Mouse (Mus musculus) left cerebral cortex, postnatal 4 days (tissue): ENCODE measurements around the gene Med29. TPM values are rescaled to one million over a fixed set of nuclear protein-coding genes. Genes with fewer than 3 reads are reported as not detected.

ENCODE experiments used
- DNase-seq: peaks from one replicate; pipeline ENCODE4 v3.0.0-alpha.2; 2022
- intact Hi-C: fragments of 180-260 bp; cut with DNase I; formaldehyde crosslinking; loops from one replicate; pipeline ENCODE4 v1.15.1; 2025
- total RNA-seq, 2 experiments: library from RNA; stranded (reverse); gene quantifications; 2 replicates each; pipeline ENCODE4 v1.2.3; 2021

Gene Med29
- total RNA-seq, 2 experiments from 2014 or later, result 18.6 to 19.7 TPM

DNA sequence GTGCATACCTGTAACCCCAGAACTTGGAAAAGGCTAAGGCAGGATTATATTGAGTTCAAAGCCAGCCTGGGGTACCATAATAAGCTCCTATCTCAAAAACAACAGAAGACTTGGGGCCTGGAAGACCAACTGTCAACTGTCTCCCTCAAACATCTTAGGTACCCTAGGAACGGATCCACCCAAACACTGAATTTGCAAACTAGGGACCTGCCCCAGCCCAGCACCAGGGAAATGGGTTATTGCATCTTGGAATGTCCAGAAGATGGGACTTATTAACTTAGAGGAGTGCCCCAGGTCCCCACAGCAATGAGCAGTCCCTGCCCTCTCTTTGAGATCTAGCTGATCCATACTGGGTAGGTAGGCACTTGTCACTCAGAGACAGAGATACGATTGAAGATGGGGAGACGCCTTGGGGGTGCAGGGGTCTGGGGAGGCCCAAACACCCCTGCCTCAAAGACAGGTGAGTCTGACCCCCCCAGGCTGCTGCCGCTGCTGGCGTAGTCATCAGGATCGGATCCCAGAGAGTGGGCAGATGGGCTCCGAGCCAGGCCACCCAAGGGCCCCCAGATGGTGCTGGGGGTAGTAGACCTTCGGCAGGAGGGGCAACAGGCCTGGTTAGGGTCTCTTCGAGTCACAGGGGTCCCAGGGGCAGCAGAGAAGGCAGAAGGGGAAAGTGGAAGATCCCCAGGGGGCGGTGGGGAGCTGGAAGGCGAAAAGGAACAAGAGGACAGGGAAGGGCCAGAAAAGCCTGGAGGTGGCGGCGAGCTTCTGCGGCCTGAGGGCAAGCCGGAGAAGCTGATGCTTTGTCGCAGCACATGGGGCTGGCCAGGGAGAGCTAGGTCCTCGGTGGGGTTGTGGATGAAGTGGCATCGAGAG is 15.1 kb downstream of the Med29 start:
- DNase-seq, result peak; percentile 21
- intact Hi-C loops, result no loop called here

DNA sequence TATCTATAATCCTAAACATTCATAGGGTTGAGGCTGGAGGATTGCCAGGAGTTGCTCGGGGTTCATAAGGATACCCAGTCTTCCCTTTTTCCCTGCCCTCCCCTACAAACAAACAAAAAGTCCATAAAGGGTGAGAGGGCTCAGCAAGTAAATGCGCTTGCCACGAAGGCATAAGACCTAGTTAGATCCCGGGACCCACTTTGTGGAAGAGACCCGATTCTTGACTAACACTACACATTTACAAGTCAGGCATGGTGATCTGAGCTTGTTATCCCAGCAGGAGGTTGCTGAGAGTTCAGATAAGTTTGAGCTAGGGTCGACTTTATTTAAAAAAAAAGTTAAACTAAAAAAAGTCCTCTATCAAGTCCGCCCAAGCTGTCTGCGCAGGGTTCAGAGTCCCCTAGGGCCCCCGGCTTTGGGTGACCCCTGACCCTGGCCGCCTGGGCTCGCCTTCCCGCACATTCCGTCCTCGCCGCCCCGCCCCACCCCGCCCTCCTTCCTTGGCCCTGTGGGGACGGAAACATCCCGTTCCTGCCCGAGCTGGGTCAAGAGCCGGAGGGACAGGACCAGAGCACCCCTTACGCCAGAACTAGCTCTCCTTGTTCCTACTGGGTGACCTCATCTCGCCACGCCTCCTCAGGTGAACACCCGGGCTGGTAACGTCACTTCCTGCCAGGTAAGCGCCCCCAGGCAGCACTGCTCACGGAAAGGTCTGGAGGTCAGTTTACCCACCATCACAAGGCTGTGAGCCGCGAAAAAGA is 16.3 kb downstream of the Med29 start:
- intact Hi-C loops, result no loop called here
- peak; percentile 27 for DNase-seq

DNA sequence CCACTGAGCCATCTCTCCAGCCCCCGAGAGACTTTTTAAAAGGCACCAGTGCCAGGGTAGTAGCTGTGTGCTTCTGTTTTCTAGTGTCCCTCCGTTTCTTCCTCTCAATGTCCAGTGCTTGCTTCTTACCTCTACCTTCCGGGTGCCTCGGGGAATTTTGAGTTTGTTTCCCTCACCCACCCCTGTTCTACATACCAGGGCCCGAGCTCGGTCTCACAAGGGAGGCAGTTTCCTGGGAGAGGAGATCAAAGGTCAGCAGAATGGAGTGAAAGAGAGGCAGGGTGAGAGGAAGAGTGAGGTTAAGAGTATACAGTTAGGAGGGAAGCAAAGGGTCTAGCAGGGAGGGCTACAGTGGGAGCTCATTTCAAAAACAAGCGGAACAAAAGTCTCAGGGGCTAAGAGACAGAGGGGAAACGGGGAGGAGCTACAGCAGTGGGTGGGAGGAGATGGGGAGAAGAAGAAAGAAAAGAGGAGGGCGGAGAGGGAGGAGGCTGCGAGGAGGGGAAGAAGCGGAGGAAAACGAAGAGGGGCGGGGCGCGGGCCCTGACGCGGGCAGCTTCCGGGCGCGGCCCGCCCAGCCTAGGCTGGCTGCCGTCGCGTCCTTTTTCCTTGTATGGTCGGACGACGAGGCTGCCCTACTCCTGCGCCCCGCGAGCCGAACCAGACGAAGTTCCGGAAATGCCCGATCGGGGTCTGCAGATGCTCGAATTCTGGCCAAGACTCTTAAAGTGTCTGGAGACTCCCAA is 17.2 kb downstream of the Med29 start:
- peak; percentile 82 for DNase-seq
- intact Hi-C loops, result no loop called here

DNA sequence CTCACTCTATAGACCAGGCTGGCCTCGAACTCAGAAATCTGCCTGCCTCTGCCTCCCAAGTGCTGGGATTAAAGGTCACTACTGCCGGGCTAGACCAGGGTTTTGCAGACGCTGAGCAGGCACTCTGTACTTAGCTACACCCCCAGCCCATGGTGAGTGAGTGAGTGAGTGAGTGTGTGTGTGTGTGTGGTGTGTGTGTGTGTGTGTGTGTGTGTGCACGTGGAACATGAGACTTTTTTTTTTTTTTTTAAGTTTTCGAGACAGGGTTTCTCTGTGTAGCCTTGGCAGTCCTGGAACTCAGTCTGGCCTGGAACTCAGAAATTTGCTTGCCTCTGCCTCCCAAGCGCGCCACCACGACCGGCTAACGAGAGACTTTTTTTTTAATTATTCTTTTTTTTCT is 17.9 kb downstream of the Med29 start:
- DNase-seq, result no peak
- intact Hi-C loops, result no loop called here

DNA sequence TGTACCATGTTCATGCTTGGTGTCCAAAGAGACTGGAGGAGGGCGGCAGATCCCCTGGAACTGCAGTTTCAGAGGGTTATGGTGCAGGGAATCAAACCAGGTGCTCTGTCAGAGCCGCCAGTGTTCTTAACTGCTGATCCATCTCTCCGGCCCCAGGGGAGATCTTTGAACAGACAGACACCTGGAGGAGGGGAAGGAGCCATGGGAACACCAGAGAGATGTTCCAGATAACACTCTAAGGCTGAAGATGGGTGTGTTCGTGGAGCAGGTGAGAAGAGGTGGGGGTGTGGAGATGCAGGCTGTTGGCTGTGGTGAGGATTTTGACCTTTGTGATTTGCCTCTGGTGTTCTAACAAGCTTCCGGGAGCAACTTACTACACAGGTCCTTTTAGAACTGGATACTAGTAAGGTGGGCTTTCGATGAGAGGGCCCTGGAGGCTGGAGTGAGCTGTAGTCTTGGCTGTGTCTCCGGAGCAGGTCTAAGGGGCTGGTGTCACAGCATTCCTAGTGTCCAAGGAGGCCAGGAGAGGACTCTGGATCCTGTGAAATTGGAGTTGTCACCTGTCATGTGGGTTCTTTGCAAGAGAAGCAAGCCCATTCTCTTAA is 18.5 kb downstream of the Med29 start:
- DNase-seq, result no peak
- intact Hi-C loops, result no loop called here

DNA sequence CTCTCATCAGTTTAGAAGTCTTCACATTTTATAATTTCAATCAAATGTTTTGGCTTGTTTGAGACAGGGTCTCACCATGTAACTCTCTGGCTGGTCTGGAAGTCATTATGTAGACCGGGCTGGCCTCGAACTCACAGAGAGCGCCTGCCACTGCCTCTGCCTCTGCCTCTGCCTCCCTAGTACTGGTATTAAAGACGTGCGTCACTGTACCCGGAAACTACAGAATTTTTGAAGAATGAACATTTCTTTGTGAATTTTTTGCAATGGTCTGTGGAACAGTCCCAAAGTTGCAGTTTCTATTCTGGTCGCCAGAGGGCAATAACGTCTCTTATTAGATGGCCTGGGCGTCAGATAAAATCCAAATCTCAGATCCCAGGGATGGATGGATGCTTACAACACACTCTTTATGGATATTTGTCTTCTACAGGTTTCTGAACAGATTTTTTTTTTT is 19.4 kb downstream of the Med29 start:
- intact Hi-C loops, result no loop called here
- DNase-seq, result peak; percentile 74

DNA sequence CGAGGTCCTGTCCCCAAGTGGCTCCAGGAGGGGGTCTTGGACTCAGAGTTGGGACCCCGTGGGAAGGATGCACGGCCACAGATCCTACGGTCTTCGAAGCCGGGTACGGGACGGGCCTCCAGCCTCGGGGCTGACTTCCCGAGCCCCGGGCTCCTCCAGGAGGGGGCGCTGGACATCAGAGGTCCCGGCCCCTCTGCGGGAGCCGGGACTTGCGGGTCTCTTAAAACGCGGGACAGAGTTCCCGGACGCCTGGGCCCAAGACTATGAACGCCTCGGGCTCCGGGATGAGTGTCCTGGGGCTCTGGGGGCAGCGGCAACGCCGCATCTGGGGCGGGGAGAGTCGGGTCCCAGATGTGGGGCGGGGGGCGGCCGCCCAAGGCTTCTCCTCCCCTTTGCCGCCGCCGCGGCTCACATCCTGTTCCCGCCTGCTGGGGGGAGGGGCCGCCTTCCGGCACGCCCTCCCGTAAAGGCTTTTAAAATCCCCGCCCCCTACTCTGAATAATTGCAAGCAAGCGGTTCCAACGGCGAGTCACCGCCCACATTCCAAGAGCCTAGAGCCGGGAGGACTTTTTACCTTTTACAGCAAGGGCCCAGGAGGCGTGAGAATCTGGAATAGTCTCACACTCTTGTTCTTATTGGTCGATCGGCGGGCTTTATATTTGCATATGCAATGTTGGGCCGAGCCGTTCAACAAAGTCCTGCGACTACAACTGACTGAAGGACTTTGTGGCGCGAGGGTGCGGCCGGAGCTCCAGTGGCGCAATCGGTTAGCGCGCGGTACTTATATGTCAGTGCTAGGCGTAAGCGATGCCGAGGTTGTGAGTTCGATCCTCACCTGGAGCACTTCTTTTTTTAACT is 20.0 kb downstream of the Med29 start, which contains the start of gene Plekhg2:
Gene Plekhg2 (minus strand): TSS at position 349 of the 858 bp plus-strand sequence.
- peak; percentile 94 for DNase-seq
- intact Hi-C loops, result no loop called here

DNA sequence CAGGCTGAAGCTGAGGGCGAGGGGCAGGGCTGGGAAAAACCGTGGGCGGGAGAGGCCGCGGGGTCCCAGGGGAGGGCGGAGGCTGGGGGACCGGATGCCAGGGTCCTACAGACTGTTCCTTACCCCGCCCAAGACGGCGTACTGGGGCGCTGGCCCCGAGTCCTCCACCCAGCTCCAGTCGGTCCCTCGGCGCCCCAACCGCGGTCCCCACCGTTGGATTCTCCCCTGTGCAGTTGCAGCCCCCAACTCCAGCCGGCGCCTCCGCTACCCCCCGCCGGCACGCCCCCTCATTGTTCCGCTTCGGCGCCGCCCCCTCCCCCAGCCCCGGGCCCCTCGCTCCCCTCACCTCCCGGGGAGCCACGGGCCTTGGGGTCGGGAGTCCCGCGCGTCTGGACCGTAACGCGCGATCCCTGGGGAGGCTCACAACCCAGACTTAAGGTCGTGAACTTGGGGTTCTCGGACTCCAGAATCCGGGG is 21.0 kb downstream of the Med29 start:
- intact Hi-C loops, result no loop called here
- peak; percentile 62 for DNase-seq

DNA sequence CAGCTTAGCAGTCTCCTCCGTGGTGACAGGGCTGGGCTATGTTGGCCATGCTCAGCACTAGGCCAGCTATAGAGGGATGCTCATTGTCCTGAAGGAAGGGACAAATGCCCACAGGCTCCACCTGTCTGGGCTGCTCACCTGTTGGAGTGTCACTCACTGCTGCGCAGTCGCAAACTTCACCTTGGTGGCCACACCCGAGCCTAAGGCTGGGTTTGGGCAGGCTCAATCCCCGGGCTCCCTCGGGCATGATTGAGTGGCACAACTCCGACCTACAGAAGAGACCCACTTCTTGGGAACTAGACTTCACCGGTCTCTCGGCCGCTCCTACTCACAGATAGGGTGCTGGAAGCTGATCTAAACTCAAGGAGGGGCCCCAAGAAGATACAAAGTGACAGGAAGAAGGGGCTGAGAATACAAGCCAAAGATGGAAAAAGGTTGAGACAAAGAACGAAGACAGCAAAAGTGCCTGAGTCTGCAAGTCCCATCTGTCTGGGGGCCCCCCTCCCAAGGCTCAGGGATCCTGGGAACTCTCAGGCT is 21.5 kb downstream of the Med29 start:
- DNase-seq, result no peak
- intact Hi-C loops, result no loop called here

DNA sequence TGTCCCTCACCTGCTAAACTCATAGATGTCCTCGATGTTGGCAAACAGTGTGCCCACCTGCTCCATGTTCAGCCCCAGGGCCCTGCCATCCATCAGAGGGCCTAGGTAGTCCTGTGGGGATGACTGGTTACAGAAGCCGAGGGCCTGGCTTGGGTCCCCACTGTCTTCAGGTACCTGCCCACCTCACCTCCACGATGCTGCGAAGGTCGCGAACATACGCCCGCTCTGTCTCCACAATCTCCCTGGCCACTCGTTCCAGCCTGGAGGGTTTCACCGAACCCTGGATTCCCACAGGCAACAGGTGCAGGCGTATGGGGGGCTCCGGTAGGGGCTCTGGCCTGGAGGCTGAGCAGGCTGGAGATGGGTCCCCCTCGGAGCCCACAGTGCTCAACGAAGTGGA is 22.5 kb downstream of the Med29 start:
- DNase-seq, result no peak
- intact Hi-C loops, result no loop called here

DNA sequence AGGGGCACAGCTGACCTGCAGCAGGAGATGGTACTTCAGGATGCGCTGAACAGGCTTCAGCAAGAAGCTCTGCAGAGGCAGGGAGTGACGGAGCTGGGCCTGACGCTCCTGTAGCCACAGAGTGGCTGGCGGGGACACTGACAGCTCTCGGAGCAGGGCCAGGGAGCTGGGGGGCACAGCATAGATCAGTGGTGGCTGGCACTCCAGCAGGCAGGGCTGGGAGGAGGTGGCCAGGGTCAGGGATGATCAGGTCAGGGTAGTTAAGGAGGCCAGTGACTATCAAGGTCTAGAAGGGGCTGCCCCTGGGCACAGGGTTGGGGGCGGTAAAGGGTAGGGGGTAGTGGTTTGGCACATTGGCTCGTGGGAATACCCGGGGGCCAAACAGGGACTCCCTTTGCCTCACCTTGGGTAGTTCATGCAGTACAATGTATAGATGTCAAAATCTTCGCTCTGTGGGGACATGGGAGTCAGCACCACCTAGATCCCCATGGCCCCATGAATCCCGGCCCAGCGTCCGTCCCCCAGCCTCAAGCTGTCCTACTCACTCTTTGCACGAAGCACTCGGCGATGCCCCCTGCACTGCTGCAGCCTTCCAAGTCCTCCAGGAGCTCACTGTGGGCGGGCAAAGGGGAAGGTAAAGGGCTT is 24.1 kb downstream of the Med29 start:
- intact Hi-C loops, result no loop called here
- peak; percentile 18 for DNase-seq

DNA sequence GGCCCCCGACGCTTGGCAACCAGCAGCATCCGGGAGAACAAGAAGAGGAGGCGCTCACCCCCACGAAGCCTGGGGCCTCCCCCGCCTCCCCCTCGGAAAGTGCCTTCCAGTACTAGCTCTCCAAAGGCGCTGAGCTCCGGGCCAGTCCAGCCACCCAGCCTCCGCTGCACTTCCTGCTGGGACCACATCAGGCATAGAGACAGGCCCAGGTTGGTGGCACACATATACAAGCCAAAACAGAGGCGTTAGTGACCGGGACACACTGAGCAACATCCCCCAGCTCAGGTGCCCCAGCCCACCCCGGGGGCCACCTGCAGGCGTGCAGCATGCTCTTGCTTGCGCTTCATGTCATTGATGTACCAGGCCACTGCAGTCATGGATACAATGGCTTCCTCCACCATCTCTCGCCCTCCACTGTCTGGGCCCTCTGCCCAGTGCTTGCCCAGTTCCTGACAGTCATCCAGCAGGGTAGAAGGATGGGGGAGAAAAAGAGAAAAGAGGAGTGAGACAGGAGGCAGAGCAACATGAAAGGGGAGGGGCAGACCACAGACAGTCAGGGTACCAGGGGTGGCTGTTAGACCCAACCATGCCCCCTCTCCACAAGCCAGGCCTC is 24.7 kb downstream of the Med29 start:
- DNase-seq, result peak; percentile 54
- intact Hi-C loops, result no loop called here

DNA sequence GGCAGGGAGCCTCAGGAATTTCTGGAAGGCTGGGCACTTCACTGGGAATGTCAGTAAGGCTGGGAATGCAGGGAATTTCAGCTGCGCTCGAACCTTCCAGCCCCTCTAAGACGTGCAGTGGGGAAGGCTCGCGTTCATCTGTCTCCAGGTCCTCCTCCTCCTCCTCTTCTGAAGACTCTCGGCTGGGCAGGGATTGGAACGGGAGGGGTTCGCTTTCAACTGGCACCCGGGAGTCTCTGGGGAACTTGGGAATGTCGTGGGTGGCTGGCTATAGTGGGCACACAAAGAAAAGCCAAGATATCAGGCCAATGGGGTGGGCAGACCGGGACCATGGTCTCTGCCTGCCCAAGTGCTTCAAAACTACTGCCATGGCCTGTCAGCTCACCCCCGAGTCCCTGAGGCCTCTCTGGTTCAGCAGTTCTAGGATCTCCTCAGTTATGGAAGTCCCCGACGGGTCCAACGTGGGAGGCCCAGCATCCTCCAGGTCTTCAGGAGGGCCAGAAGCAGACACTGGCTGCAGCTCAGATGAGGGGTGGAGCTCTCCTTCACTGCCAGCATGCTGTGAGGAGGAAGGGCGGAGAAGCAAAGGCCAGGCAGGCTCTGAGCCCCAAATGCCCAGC is 30.0 kb downstream of the Med29 start:
- intact Hi-C loops, result no loop called here
- no peak for DNase-seq

DNA sequence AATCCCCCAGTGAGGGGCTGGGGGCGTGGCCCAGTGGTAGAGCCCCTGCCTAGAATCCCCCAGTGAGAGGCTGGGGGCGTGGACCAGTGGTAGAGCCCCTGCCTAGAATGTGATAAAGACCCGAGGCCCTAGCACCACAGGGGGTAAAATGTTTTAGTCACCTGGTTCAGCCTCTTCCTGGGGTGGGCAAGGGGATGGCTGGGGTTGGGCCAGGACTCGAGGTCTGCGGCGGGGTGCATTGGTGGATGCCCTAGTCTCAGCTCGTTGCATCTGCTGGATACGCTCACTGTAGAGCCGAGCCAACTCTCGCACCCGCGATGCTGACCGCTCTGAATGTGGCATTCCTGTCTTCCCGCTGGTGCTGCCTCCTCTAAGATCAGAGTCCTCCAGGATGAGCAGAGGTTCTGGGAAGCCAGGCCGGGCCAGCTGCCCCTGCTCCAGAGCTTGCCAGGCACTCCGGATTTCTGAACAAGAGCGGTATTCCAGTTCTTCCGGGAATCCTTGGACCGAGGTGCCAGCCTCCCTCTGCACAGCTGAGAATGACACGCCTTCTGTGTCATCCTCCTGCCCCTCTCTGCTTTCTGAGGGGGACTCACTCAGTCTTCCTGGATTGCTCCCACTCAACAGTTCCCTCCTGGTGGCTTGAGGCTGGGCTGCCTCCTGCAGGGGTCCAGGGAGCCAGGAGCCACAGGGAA is 30.7 kb downstream of the Med29 start:
- no peak for DNase-seq

DNA sequence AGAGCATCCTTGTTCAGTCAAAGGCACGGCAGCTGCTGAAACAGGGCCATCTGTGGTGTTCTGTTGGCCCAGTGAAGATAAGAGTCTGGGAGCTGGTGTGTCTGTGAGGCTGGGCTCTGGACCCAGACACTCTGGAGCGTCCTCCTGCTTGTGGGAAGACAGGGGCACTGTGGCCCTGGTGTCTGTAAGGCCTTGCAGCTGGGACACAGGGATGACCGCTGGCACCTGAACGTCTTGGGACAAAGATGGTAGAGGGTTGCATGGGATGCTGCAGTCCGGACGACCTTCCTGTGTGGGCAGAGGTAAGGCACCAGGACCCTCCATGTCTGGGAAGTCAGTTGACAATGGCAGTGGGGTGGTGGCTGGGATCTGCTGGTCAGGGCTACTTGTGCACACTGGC is 32.2 kb downstream of the Med29 start:
- DNase-seq, result no peak
- intact Hi-C loops, result no loop called here

More for the DNA sequence above, 30.7 kb downstream of the Med29 start:
- intact Hi-C loops, result no loop called here

DNA sequence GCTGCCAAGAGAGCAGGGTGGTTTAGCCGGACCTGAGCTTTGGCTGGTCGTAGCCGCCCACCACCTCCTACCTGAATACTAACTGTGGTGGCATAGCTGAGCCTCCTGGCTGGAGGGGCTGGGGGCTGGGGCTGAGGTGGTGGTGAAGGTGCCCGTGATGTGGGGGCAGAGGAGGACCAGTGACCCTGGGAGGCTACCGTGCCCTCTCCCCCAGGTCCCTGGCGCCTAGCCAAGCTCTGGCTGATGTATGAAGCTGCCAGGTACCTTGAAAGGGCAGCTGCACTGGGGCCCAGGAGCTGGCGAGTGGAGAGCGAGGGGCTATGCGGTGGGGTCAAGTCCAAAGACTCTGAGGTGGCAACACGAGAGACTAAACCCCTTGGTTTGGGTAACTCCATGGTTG is 32.7 kb downstream of the Med29 start:
- intact Hi-C loops, result no loop called here
- no peak for DNase-seq

DNA sequence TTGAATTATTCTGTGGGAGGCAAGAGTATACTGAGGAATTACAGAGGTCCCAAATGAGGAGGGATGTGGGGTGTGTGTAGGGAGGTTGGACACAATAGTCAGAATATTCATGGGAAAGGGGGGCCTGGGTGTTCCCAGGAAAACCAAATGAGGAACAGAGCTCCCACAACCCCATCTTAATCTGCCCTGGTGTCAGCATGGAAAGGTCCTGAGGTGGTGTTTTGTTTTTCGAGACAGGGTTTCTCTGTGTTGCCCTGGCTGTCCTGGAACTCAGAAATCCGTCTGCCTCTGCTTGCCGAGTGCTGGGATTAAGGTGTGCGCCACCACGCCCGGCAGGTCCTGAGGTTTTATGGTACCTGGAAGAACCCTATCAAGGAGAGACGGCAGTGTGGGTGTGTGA is 34.1 kb downstream of the Med29 start:
- DNase-seq, result no peak
- intact Hi-C loops, result no loop called here
